Mouse (Mus musculus): ENCODE results near the gene Snapc1.

- TF ChIP-seq CTCF (IDR thresholded peaks at IDR 0.05; ENCODE audit: extremely low read depth, insufficient read depth, low read length) (no peak), POLR2A (IDR thresholded peaks at IDR 0.05; ENCODE audit: extremely low read depth, insufficient read depth, low read length) (no peak)
These were observed 24.7 kb upstream of the Snapc1 start for GRCm38 (mm10) chr12:73939542-73939941.
